In genomic region chr8:104134521-104134920, GRCm38 (mm10) we compare ENCODE assay signal across 24 mouse cellular contexts. TPM values are rescaled to one million over a fixed set of nuclear protein-coding genes. Genes with fewer than 3 reads are reported as not detected.
A peak's percentile ranks its signal among the peaks of the same experiment; 100 is the strongest.
DNase-seq lines count a peak whose midpoint lies in the region; ATAC-seq lines count a peak whose summit lies in the region.
"Had no signal": no experiment of that assay in that cellular context is flagged by ENCODE, and none has a peak within 500 bp of the region (broad histone marks: within the 10 kb centered on the region; RNA-seq: fewer than 3 reads in every experiment).

No protein-coding gene starts in this region.

- no peak for ATAC-seq in intestine, embryonic 14.5 days (replicated peaks; ENCODE audit: low FRiP score, low TSS enrichment, low read depth)
- ATAC-seq in intestine, embryonic 16.5 days, result no peak
- ATAC-seq: activated CD4-positive, CD25-positive, alpha-beta regulatory T cell, adult 4 months; CD4-positive, CD25-positive, alpha-beta regulatory T cell, adult 4 months; forebrain, embryonic 13.5 days; forebrain, embryonic 15.5 days; forebrain, postnatal 0 days; Patski had no signal

- WGBS in intestine, embryonic 14.5 days, result 90% methylated on average over 8 of the region's 8 CpGs
- 91% methylated on average over 8 of the region's 8 CpGs for WGBS in intestine, embryonic 16.5 days
- WGBS in embryonic facial prominence, embryonic 10.5 days, result 91% methylated on average over 8 of the region's 8 CpGs

- H3K27ac ChIP-seq in intestine, embryonic 14.5 days (ENCODE audit: low read depth), result no peak overlapping the region
- H3K27ac ChIP-seq in intestine, embryonic 16.5 days (ENCODE audit: low read length), result no peak overlapping the region
- no peak overlapping the region for H3K27ac ChIP-seq in embryonic facial prominence, embryonic 10.5 days (replicated peaks)
- H3K27ac ChIP-seq: embryonic facial prominence, embryonic 12.5 days; forebrain, embryonic 13.5 days; forebrain, embryonic 15.5 days had no signal

- no peaks in the 10 kb centered on the region for H3K27me3 ChIP-seq in intestine, embryonic 14.5 days (replicated peaks; ENCODE audit: control insufficient read depth, insufficient read depth, low read length)
- H3K27me3 ChIP-seq in intestine, embryonic 16.5 days (replicated peaks; ENCODE audit: control insufficient read depth, insufficient read depth, low read length), result no peaks in the 10 kb centered on the region
- no peaks in the 10 kb centered on the region for H3K27me3 ChIP-seq in embryonic facial prominence, embryonic 10.5 days (replicated peaks; ENCODE audit: low read depth, poor library complexity, severe bottlenecking)
- H3K27me3 ChIP-seq: CH12.LX; embryonic facial prominence, embryonic 12.5 days; forebrain, embryonic 13.5 days; forebrain, embryonic 15.5 days had no signal

- no peak overlapping the region for H3K9ac ChIP-seq in intestine, embryonic 14.5 days (ENCODE audit: low read length)
- no peak overlapping the region for H3K9ac ChIP-seq in intestine, embryonic 16.5 days (ENCODE audit: low read depth, low read length)
- H3K9ac ChIP-seq: embryonic facial prominence, embryonic 12.5 days; forebrain, embryonic 13.5 days; forebrain, embryonic 15.5 days; forebrain, postnatal 0 days had no signal

- no peaks in the 10 kb centered on the region for H3K4me1 ChIP-seq in intestine, embryonic 14.5 days (replicated peaks; ENCODE audit: control insufficient read depth, insufficient read depth, low read length)
- no peaks in the 10 kb centered on the region for H3K4me1 ChIP-seq in intestine, embryonic 16.5 days (ENCODE audit: control insufficient read depth, insufficient read depth, low read length)
- no peaks in the 10 kb centered on the region for H3K4me1 ChIP-seq in embryonic facial prominence, embryonic 10.5 days
- H3K4me1 ChIP-seq: embryonic facial prominence, embryonic 12.5 days; forebrain, embryonic 13.5 days; forebrain, embryonic 15.5 days had no signal

- H3K9me3 ChIP-seq in intestine, embryonic 14.5 days (ENCODE audit: control insufficient read depth, low read length), result no peaks in the 10 kb centered on the region
- H3K9me3 ChIP-seq in intestine, embryonic 16.5 days (ENCODE audit: control insufficient read depth, low read length), result no peaks in the 10 kb centered on the region
- H3K9me3 ChIP-seq in embryonic facial prominence, embryonic 10.5 days, result no peaks in the 10 kb centered on the region
- H3K9me3 ChIP-seq: embryonic facial prominence, embryonic 12.5 days; forebrain, embryonic 13.5 days; forebrain, embryonic 15.5 days had no signal

- H3K36me3 ChIP-seq in intestine, embryonic 14.5 days (ENCODE audit: control insufficient read depth, insufficient read depth, low read length), result no peaks in the 10 kb centered on the region
- H3K36me3 ChIP-seq in intestine, embryonic 16.5 days (ENCODE audit: control insufficient read depth, insufficient read depth, low read length), result no peaks in the 10 kb centered on the region
- no peaks in the 10 kb centered on the region for H3K36me3 ChIP-seq in embryonic facial prominence, embryonic 10.5 days (replicated peaks)
- H3K36me3 ChIP-seq: embryonic facial prominence, embryonic 12.5 days; forebrain, embryonic 15.5 days; G1E had no signal

- DNase-seq in heart, adult 11 months, result peak; percentile 55
- no peak for DNase-seq in heart, postnatal 14 days
- DNase-seq in intestine, embryonic 14.5 days (ENCODE audit: low spot score), result peak; percentile 38
- peak; percentile 5 for DNase-seq in embryonic facial prominence, embryonic 10.5 days (ENCODE audit: low spot score)
- DNase-seq: adrenal gland, adult 8-10 months; adrenal gland, postnatal 14 days; adrenal gland, postnatal 36 days; B cell, adult 2 months; cerebellum, adult 11-12 months; cerebellum, adult 2 months; cerebellum, adult 9-10 months; cerebellum, postnatal 10 days; cerebellum, postnatal 25 days; embryo, embryonic 11 days; forebrain, postnatal 0 days had no signal

- H3K4me2 ChIP-seq in intestine, embryonic 14.5 days (ENCODE audit: low read length), result no peak overlapping the region
- no peak overlapping the region for H3K4me2 ChIP-seq in intestine, embryonic 16.5 days (ENCODE audit: low read depth, low read length)
- H3K4me2 ChIP-seq: embryonic facial prominence, embryonic 12.5 days; forebrain, embryonic 13.5 days; forebrain, embryonic 15.5 days had no signal

- intact Hi-C loops in heart, postnatal 14 days (cut with DNase I), result no loop called here

- H3K4me3 ChIP-seq in intestine, embryonic 14.5 days (ENCODE audit: low read depth, low read length), result no peak overlapping the region
- no peak overlapping the region for H3K4me3 ChIP-seq in intestine, embryonic 16.5 days (ENCODE audit: low read length)
- H3K4me3 ChIP-seq in embryonic facial prominence, embryonic 10.5 days, result no peak overlapping the region
- H3K4me3 ChIP-seq: embryonic facial prominence, embryonic 12.5 days; forebrain, embryonic 13.5 days; forebrain, embryonic 15.5 days had no signal

RNA-seq across cellular contexts. Expression of gene Cdh5, which starts 33.1 kb away (rescaled TPM):
- total RNA-seq in heart, postnatal 14 days (2021), result 100 to 1,000 TPM; 234 to 242 TPM
- 26.6 and 28.3 TPM in 2 replicates for polyA plus RNA-seq in intestine, embryonic 14.5 days (2014; fragmentation: Nextera tagmentation; extraction: Ambion mirVana)
- 17.8 and 19.7 TPM in 2 replicates for polyA plus RNA-seq in intestine, embryonic 16.5 days (2015; fragmentation: Nextera tagmentation; extraction: Ambion mirVana)
- polyA plus RNA-seq in embryonic facial prominence, embryonic 10.5 days (2016; fragmentation: Nextera tagmentation; extraction: Ambion mirVana), result 15.4 and 15.6 TPM in 2 replicates
- polyA plus RNA-seq: CD4-positive, CD25-positive, alpha-beta regulatory T cell, adult 4 months; G1E; Patski had no signal

RNA-seq across cellular contexts. Expression of gene Bean1, which starts 35.7 kb away (rescaled TPM):
- 1 to 10 TPM; 1.1 to 2.0 TPM for total RNA-seq in heart, postnatal 14 days (2021)
- 2.3 and 2.4 TPM in 2 replicates for polyA plus RNA-seq in intestine, embryonic 14.5 days (2014; fragmentation: Nextera tagmentation; extraction: Ambion mirVana)
- 0.82 and 1.1 TPM in 2 replicates for polyA plus RNA-seq in intestine, embryonic 16.5 days (2015; fragmentation: Nextera tagmentation; extraction: Ambion mirVana)
- polyA plus RNA-seq in embryonic facial prominence, embryonic 10.5 days (2016; fragmentation: Nextera tagmentation; extraction: Ambion mirVana), result 0.20 TPM in 2 replicates
- total RNA-seq: CH12.LX, G1E had no signal
- polyA plus RNA-seq: activated CD4-positive, CD25-positive, alpha-beta regulatory T cell, adult 4 months; CD4-positive, CD25-positive, alpha-beta regulatory T cell, adult 4 months; G1E; Patski had no signal

Comparison
In these comparisons a context has a peak if more than half of its experiments do, and no peak if none do; other contexts are left out.
1. DNase-seq: peak in heart, adult 11 months (single experiment), intestine, embryonic 14.5 days (single experiment) and embryonic facial prominence, embryonic 10.5 days (single experiment); none in heart, postnatal 14 days (0 of 2).